Mouse (Mus musculus) urinary bladder, postnatal 4 days (tissue): ENCODE measurements around the gene Zfp36l2.
"Not testable (repeated sequence)": the region's sequence is repeated elsewhere in the genome, so short reads cannot be mapped to it uniquely, and the experiment has no call there.

ENCODE experiments used
- DNase-seq, 2 experiments: peaks; one replicate each; pipeline ENCODE4 v3.0.0; 2021 to 2022; ENCODE audit warnings: low spot score in 2 of 2

Zfp36l2 gene

GRCm38 (mm10) chr17:84187727-84188373 lies at the start of gene Zfp36l2:
Gene Zfp36l2 (minus strand): TSS chr17:84187947.
- DNase-seq, result peak; percentile 98

- DNase-seq, result no peak
Measured at GRCm38 (mm10) chr17:84236781-84237557, 49.2 kb upstream of the Zfp36l2 start.

- DNase-seq, result no peak
Measured at GRCm38 (mm10) chr17:84235399-84235928, 47.7 kb upstream of the Zfp36l2 start.

- DNase-seq, result not testable (repeated sequence)
Measured at GRCm38 (mm10) chr17:84234785-84235184, 47.0 kb upstream of the Zfp36l2 start.

- DNase-seq, result no peak
Measured at GRCm38 (mm10) chr17:84233758-84234157, 46.0 kb upstream of the Zfp36l2 start.

- no peak for DNase-seq
Measured at GRCm38 (mm10) chr17:84231361-84231760, 43.6 kb upstream of the Zfp36l2 start.

- no peak for DNase-seq
Measured at GRCm38 (mm10) chr17:84228223-84228622, 40.5 kb upstream of the Zfp36l2 start.

- DNase-seq, result no peak
Measured at GRCm38 (mm10) chr17:84226681-84227080, 38.9 kb upstream of the Zfp36l2 start.

GRCm38 (mm10) chr17:84226231-84226630 lies 38.5 kb upstream of the Zfp36l2 start:
- DNase-seq, result no peak

GRCm38 (mm10) chr17:84224217-84224887 lies 36.6 kb upstream of the Zfp36l2 start:
- DNase-seq, result no peak

GRCm38 (mm10) chr17:84218841-84219240 lies 31.1 kb upstream of the Zfp36l2 start:
- not testable (repeated sequence) for DNase-seq

GRCm38 (mm10) chr17:84217696-84218095 lies 29.9 kb upstream of the Zfp36l2 start:
- DNase-seq, result no peak

GRCm38 (mm10) chr17:84215264-84215960 lies 27.7 kb upstream of the Zfp36l2 start:
- no peak for DNase-seq

- DNase-seq, result no peak
Measured at GRCm38 (mm10) chr17:84213464-84213863, 25.7 kb upstream of the Zfp36l2 start.

GRCm38 (mm10) chr17:84207611-84208010 lies 19.9 kb upstream of the Zfp36l2 start:
- DNase-seq, result no peak

- DNase-seq, result no peak
Measured at GRCm38 (mm10) chr17:84206239-84206638, 18.5 kb upstream of the Zfp36l2 start.

- no peak for DNase-seq
Measured at GRCm38 (mm10) chr17:84204962-84205361, 17.2 kb upstream of the Zfp36l2 start.

- DNase-seq, result no peak
Measured at GRCm38 (mm10) chr17:84203340-84203739, 15.6 kb upstream of the Zfp36l2 start.

- DNase-seq, result no peak
Measured at GRCm38 (mm10) chr17:84201183-84201582, 13.4 kb upstream of the Zfp36l2 start.

GRCm38 (mm10) chr17:84197912-84198344 lies 10.2 kb upstream of the Zfp36l2 start:
- DNase-seq, result no peak

GRCm38 (mm10) chr17:84196329-84196728 lies 8.6 kb upstream of the Zfp36l2 start:
- no peak for DNase-seq

GRCm38 (mm10) chr17:84195835-84196234 lies 8.1 kb upstream of the Zfp36l2 start:
- DNase-seq, result peak in 1 of 2 experiments; percentile 22
